Mouse (Mus musculus) brain, adult 2 months (tissue): ENCODE data around the gene Tstd2.

Experiments
- DNase-seq: peaks from one replicate; pipeline ENCODE4 v3.0.0; 2011; ENCODE audit warnings: low read depth, low spot score

The Tstd2 gene

GRCm38 (mm10) chr4:46084416-46085172 lies 53.9 kb downstream of the Tstd2 start:
- DNase-seq, result peak; percentile 77

- no peak for DNase-seq
These were observed 55.9 kb downstream of the Tstd2 start for GRCm38 (mm10) chr4:46082555-46082954.

GRCm38 (mm10) chr4:46080261-46080660 lies 58.2 kb downstream of the Tstd2 start:
- no peak for DNase-seq

- no peak for DNase-seq
These were observed 61.6 kb downstream of the Tstd2 start for GRCm38 (mm10) chr4:46076892-46077291.

- no peak for DNase-seq
These were observed 62.8 kb downstream of the Tstd2 start for GRCm38 (mm10) chr4:46075664-46076063.

GRCm38 (mm10) chr4:46073736-46074135 lies 64.8 kb downstream of the Tstd2 start:
- DNase-seq, result peak; percentile 90

- DNase-seq, result peak; percentile 73
These were observed 65.9 kb downstream of the Tstd2 start for GRCm38 (mm10) chr4:46072631-46073030.

GRCm38 (mm10) chr4:46069851-46070482 lies 68.5 kb downstream of the Tstd2 start:
- peak; percentile 93 for DNase-seq

- peak; percentile 87 for DNase-seq
These were observed 69.9 kb downstream of the Tstd2 start for GRCm38 (mm10) chr4:46068573-46068972.

- DNase-seq, result no peak
These were observed 70.4 kb downstream of the Tstd2 start for GRCm38 (mm10) chr4:46068060-46068459.

GRCm38 (mm10) chr4:46065695-46066340 lies 72.7 kb downstream of the Tstd2 start:
- peak; percentile 73 for DNase-seq

GRCm38 (mm10) chr4:46064961-46065360 lies 73.5 kb downstream of the Tstd2 start:
- no peak for DNase-seq
